Mouse (Mus musculus) lung, postnatal 4 days (tissue): Measurements from ENCODE around the gene Usp13.

Source experiments
- DNase-seq, 2 experiments: peaks; one replicate each; pipeline ENCODE4 v3.0.0; 2021

Gene Usp13

DNA sequence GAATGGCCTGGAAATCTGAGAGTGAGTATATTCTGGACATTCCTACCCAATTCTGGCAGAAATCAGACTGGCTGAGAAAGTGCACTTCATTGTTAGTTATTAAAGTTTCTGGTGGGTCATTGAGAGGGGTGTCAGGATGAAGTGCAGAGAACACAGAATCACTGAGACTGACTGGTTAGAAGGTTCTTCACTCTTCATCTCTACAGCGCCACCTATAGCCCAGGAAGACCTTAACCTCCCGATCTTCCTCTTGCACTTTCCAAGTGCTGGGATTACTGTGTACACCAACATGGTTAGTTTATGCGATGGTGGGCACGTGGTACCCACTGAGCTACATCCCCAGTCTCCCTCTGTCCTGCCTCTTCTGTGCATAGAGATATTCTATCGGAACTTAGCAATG, 130.1 kb downstream of the Usp13 start:
- DNase-seq: no peak

DNA sequence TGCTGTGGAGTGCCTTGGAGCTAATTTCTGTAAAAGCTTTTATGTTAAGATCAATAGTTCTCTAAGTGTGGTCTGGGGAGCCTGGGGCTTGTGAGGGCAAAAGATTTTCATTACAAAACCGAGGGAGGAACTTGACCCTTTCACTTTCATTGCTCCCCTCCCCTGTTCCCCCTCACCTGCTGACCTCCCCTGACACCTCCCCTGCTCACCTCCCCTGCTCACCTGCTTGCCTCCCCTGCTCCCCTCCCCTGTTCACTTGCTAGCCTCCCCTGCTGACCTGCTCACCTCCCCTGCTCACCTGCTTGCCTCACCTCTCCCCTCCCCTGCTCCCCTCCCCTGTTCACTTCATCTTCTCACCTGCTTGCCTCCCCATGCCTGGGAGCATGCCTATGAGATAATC, 134.0 kb downstream of the Usp13 start:
- DNase-seq: no peak

DNA sequence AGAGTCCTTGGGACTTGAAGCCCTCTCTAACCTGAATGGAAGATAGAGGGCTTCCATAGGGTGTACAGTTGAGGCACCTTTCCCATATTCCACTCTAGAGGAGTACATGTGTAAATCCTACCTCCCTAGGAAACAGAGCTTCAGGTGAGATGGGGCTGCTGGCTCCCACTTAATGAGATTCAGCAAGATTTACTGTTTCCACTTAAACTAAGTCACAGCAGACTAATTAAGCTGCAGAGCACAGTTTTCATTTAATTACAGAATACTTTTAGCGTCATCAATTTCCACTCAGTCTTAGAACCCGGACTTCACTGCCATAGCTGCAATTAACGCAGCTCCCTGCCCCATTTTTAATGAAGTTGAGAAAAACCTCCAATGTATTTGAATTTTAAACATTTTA, 144.1 kb downstream of the Usp13 start:
- DNase-seq: no peak

- DNase-seq: peak in 1 of 2 experiments; percentile 16
These were observed 148.2 kb downstream of the Usp13 start for GRCm38 (mm10) chr3:32965528-32965927.

DNA sequence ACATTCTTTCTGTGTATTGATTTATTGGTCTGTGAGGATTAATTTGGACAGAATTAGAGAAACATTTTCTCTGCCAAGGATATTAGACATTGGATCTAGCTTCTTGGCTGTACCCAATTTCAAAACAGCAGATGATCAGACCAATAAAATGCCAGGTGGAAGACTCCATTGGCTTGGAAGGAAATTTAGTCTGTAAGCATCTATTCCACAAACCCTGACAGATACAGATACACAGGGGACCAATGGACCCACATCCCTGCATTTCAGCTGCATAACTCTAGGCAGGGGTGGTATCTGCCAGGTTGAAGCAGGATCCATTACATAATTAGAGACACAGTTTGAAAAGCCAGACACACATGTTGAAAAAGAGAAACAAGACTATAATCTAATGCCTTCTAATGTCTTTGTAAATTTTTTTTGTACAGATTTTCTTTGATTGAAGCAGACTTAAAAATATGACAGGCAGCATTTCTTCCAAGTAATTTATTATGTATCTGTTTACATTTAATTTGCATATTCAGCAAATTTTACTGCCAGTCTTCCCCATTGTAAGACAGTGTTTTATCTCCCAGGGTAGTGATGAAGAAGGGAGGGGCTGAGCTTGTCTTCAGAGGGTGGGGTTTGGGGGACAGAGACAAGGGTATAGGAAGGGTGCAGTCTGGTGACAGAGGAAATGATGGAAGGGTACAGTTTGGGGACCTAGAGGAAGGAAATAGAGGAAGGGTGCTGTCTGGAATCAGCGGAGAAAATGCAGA, 151.5 kb downstream of the Usp13 start:
- no peak for DNase-seq

DNA sequence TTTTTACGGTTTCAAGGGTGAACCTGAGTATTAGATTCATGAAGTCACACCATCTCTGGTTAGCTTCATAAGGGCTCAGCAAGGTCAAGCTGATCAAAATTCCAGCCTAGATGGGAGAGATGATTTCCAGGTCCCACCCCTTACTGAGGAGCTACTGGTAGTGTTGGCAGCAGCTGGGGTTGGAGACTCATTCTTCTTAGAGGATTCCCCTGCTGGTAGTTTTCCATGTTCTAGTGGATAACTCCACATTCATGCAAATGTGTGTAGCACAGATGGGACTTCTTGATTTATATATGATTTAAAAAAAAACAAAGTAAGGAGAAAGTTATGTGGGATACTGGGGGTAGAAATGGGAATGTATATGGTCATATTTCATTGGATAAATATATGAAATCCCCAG, 152.9 kb downstream of the Usp13 start:
- no peak for DNase-seq

DNA sequence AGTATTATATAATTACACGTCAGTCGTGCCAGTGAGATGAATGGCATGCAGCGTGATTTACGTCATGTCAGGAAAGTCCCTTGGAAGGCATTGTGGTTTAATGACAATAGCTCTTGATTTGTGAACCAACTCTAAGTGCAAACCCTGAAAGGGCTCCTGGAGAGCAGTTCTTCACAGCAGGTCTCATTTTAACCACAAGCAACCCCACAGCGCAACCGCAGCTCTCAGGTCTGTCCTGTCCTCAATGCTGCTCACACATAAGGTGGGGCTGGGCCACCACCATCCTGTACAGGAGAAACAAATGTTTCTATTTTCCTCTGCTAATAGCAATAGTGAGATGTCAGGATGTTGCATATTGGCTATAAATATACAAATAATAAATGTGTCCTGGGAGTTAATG, 161.9 kb downstream of the Usp13 start:
- DNase-seq: no peak

DNA sequence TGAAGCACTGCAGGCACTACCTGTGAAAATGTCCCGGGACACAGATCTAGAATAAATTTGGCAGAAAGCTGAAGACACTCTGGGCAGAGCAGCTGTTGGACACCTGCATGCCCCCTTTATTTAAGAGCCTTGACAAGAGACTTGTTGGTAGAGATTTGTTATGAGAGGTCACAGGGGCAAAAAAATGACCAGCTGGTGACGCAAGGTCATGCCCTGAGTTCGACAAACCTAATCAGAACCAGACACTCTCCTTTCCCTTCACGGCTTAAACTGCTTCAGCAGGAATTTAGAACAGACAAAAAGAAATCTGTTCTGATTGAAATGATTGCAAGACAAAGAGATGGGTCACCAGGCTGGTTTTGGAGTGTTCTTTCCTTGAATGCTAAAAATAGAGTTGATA, 162.6 kb downstream of the Usp13 start:
- no peak for DNase-seq

GRCm38 (mm10) chr3:32985141-32985540, 167.8 kb downstream of the Usp13 start:
- no peak for DNase-seq
